Mouse (Mus musculus) cerebellum, adult 2 months (tissue): ENCODE results near the gene Arid3b. TPM values are rescaled to one million over a fixed set of nuclear protein-coding genes. Genes with fewer than 3 reads are reported as not detected.

Experiments
- DNase-seq, 2 experiments: peaks; one replicate each; pipeline ENCODE4 v3.0.0; 2021
- H3K27ac ChIP-seq: fragments of 200-500 bp; 2 replicates; pipeline ENCODE4 v1.5.1; 2012; ENCODE audit warnings: low read length, control low read depth, inconsistent platforms; ENCODE audit not compliant: insufficient read depth
- H3K27me3 ChIP-seq: fragments of 200-500 bp; 2 replicates; pipeline ENCODE4 v1.6.1; 2012; ENCODE audit warnings: inconsistent platforms, mild to moderate bottlenecking, low read length, moderate library complexity; ENCODE audit not compliant: control insufficient read depth, insufficient read depth
- H3K4me1 ChIP-seq: fragments of 200-500 bp; 2 replicates; pipeline ENCODE4 v1.6.1; 2011; ENCODE audit warnings: low read length; ENCODE audit not compliant: control insufficient read depth, insufficient read depth
- H3K4me3 ChIP-seq: fragments of 200-500 bp; replicated peaks from 2 replicates; pipeline ENCODE3; 2011; ENCODE audit warnings: mild to moderate bottlenecking, low read depth, low read length, control low read depth; ENCODE audit not compliant: insufficient read depth
- CTCF ChIP-seq: fragments of 200-500 bp; IDR thresholded peaks from 2 replicates; pipeline ENCODE4 v1.5.1; 2011; ENCODE audit warnings: low read depth, mild to moderate bottlenecking, control low read depth, low read length, moderate library complexity, borderline replicate concordance; ENCODE audit not compliant: insufficient read depth
- POLR2A ChIP-seq: fragments of 200-500 bp; IDR thresholded peaks from 2 replicates; pipeline ENCODE4 v1.6.1; 2011; ENCODE audit warnings: low read length, control low read depth, borderline replicate concordance; ENCODE audit not compliant: insufficient read depth
- WGBS: fragments of 180-500 bp; shearing (Covaris S2); methylation state at CpG from one replicate; pipeline ENCODE4 v1.1.7; 2018; 5-methylcytosine and 5-hydroxymethylcytosine counted together
- polyA plus RNA-seq: library from polyadenylated mRNA; depleted of rRNA; stranded (reverse); fragments of >200 nt; gene quantifications from 2 replicates; pipeline ENCODE4 v1.2.3, GENCODE M21; 2012

The Arid3b gene
- polyA plus RNA-seq, 1 experiment = 5.8 TPM

DNA sequence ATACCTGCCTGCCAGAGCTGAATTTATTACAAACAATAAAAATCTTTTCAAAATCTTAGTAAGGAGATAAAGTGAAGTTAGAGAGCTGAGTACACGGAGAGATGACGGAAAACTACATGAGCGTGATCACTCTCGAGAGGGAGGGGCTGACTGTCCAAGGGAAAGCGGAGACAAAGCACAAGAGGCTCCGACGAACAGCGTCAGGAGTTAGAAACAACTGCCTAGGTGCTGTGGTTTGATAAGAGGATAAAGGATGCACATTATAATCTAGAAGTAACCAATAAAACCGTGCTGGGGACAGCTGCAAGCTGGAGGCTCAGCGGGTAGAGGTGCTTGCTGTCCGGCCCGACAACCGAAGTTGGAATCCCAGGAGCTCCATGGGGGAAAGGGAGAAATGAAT lies 13.8 kb downstream of the Arid3b start:
- 76% methylated on average over 13 of the region's 13 CpGs for WGBS
- Histone ChIP-seq H3K4me1 (no peaks in the 10 kb centered on the region), H3K4me3 (no peak overlapping the region), H3K27me3 (no peaks in the 10 kb centered on the region), H3K27ac (no peak overlapping the region)
- TF ChIP-seq POLR2A (no peak), CTCF (no peak)
- no peak for DNase-seq

DNA sequence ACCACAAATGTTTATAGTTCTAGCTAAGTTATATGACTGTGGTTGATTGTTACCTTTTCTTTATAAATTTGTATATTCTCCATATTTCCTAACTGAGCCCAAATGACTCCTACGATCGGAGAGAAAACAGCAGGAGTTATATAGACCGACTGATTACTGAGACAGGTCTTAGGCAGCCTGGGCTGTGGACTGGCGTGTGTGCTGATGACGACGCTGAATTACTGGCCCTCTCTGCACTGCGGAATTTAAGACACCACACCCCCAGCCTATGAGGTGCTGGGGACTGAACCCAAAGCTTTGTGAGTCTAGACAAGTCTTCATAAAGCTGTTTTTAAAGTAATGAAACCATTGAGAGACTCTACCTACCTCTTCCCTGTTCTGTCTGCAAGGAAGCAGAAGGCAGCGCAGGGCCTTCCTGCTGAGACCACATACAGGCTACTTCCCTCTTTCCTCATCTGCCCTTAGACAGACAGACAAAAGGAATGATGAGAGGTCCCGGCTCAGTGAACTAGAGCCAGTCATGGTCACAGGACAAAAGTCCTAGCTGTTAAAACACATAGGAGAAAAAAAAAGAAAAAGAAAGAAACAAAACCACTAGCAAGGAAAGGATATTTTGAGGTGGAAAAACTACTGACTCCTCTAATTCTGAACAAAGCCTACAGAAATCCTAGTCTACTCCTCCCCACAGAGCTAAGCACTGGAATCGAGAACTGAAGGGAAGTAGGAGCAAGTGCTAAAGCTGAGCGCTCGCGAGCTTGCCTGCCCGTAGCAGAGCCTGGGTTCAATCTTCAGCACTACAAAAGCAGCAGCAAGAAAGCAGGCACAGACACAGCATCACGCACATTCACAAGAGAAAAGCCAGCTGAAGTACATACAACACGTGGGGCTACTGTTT lies 16.2 kb downstream of the Arid3b start:
- H3K4me3 ChIP-seq = no peak overlapping the region
- WGBS = 55% methylated on average over 16 of the region's 16 CpGs
- H3K27me3 ChIP-seq = no peaks in the 10 kb centered on the region
- no peak for DNase-seq
- TF ChIP-seq POLR2A = no peak
- TF ChIP-seq CTCF = no peak
- no peaks in the 10 kb centered on the region for H3K4me1 ChIP-seq
- no peak overlapping the region for H3K27ac ChIP-seq

DNA sequence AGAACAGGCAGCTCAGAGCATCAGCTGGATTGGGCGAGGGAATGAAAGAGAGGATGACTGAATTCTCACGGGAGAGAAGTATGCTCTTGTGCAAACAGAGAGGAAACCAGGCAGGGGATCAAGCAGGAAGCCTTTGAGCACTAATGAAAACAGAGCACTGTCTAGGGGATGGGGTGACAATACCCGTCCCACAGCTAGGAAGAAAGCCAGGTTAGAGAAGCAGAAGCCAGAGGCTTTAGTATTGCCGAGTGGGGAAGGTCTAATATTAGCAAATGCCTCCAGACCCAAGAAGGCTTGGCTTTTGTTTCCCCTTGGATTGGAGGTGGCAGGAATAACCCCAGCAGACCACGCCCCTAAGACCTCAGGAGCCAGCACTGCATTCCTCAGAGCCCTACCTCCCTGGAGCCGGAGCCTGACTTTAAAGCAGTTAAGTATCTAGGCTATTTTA lies 19.3 kb downstream of the Arid3b start:
- no peak for TF ChIP-seq POLR2A
- TF ChIP-seq CTCF = no peak
- no peak overlapping the region for H3K27ac ChIP-seq
- 36% methylated on average over 6 of the region's 6 CpGs for WGBS
- no peaks in the 10 kb centered on the region for H3K27me3 ChIP-seq
- DNase-seq = no peak
- no peaks in the 10 kb centered on the region for H3K4me1 ChIP-seq
- no peak overlapping the region for H3K4me3 ChIP-seq

DNA sequence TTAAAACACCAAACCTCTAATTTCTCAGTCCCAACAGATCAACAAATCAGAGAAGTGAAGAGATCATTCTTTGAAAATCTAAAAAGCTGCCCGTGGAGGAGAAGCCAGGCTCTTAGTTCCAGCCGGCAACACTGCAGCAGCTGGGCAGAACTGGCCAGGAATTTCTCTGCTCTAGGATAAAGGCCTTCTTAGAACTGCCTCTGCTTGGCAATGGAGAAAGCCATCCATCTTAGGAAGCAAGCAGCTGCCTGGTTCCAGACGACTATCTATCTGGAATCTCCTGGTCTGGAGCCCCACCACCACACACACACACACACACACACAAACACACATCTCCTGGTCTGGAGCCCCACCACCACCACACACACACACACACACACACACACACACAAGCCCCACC lies 21.7 kb downstream of the Arid3b start:
- H3K4me1 ChIP-seq = no peaks in the 10 kb centered on the region
- WGBS = 38% methylated on average over 3 of the region's 3 CpGs
- no peak overlapping the region for H3K4me3 ChIP-seq
- no peak for DNase-seq
- no peak for TF ChIP-seq CTCF
- TF ChIP-seq POLR2A = no peak
- H3K27ac ChIP-seq = no peak overlapping the region
- no peaks in the 10 kb centered on the region for H3K27me3 ChIP-seq

DNA sequence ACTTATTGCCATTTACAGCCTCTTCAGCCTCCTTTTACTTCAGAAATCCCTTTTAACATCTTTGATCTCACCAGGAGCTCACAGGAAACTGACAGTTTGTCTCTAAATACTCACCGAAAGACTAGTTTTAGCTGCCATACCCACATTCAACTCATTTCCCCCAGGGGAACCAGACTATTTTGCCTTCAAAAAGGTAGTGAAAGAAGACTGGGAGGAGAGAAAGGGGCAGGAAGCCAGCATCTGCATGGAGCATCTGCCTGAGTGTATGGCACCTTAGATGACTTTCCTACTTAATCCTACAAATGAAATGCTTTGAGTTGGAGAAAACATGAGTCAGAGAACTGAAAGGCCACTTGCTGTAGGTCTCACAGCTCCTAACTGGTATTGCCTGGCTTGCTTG lies 22.6 kb downstream of the Arid3b start:
- WGBS = 44% methylated on average over 1 of the region's 1 CpGs
- Histone ChIP-seq H3K27me3 (no peaks in the 10 kb centered on the region), H3K27ac (no peak overlapping the region), H3K4me3 (no peak overlapping the region), H3K4me1 (no peaks in the 10 kb centered on the region)
- DNase-seq = no peak
- TF ChIP-seq CTCF (no peak), POLR2A (no peak)

DNA sequence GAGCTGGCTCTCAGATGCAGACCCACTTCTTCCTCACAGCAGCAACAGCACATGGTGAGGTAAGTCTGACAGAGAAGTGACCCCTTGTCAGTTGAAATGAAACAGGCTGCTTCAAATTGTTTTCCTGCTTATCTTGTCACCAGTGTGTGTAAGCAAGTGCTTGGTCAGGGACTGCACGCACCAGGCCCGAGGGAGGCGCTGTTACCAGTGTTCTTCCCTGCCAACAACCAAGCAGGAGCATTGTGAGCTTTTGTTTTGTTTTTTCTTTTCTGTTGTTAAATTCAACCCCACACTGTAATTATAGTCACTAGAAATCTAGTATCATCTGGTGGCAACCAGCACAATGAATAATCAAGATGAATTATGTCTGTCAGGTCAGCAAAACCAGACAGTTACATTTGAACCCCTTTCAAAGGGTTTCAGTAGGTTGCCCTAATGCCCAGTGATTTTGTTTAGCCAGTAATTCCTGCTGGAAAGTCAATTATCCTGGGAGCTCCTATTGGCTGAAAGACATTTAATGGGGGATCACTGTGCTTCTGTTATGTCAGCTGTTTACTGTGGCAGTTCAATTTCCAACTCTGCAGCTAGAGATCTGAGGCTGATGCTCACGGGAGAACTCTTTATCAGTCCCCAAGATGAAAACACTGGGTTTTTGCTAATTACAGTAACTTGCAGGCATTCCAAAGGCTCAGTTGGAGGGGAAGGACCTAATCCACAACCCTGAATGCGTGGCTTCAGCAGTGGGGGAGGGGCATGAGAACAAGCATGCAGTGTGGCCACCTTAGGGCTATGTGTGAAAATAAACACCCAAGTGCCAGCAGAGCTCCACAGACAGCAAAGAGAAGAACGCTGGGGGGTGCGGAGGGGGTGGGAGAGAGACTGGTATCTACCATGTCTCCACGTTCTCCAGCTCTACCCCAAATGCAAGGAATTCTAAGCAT lies 24.5 kb downstream of the Arid3b start:
- DNase-seq = no peak
- WGBS = 74% methylated on average over 8 of the region's 8 CpGs
- Histone ChIP-seq H3K4me1 (no peaks in the 10 kb centered on the region; the same call in 1 of the 2 replicates), H3K27ac (no peak overlapping the region), H3K27me3 (no peaks in the 10 kb centered on the region), H3K4me3 (no peak overlapping the region)
- TF ChIP-seq POLR2A (no peak), CTCF (no peak)

DNA sequence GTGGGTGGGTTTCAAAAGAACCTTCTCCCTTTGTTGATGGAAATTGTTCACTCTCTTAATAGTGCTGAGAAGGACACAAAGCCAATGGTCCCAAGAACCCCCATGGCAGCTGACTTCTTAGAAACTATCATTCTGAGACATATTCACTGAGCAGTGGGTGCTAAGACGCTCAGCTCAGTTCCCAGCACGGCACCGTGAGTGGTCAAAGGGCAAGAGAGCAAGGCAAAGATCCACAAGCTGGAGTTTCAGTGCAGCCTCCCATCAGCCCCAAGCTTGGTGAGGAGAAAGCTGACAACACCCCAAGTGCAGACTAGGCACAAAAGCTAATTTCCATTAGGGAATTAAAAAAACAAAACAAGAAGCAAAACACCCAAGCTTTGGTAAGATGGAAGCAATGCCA lies 25.9 kb downstream of the Arid3b start:
- TF ChIP-seq CTCF (no peak), POLR2A (no peak)
- H3K4me3 ChIP-seq = no peak overlapping the region
- WGBS = 93% methylated on average over 3 of the region's 3 CpGs
- H3K27ac ChIP-seq = no peak overlapping the region
- H3K4me1 ChIP-seq = no peaks in the 10 kb centered on the region; the same call in 1 of the 2 replicates
- DNase-seq = no peak
- H3K27me3 ChIP-seq = no peaks in the 10 kb centered on the region

DNA sequence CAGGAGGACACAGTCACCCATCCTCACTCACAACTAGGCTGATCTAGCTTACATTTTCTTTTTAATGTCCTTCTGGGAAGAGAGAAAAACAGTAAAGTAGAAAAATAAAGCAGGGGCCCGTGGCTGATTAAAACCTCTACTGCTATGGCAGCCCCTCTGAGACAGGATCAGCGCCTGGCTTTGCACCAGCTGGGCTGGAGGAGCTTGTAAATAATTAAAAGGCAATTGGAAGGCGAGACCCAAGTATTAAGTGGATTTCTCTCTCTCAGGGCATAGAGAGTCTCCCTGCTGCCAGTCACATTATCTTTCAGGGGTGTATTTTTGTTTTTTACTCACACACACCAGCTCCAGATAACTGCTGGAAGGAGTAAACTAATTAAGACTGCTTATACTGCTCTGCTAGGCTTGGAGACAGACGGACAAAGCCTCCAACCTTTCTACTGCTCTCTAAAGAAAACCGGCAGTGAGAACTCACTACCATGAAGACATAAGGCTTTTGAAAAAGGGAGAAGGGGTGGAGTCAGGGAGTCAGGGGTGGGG lies 27.8 kb downstream of the Arid3b start:
- Histone ChIP-seq H3K27ac (no peak overlapping the region), H3K27me3 (no peaks in the 10 kb centered on the region), H3K4me1 (no peaks in the 10 kb centered on the region; the same call in 1 of the 2 replicates), H3K4me3 (no peak overlapping the region)
- WGBS = 55% methylated on average over 5 of the region's 5 CpGs
- TF ChIP-seq CTCF = no peak
- no peak for TF ChIP-seq POLR2A
- no peak for DNase-seq
